Mouse (Mus musculus) right cerebral cortex, adult 2 months (tissue): ENCODE measurements around the gene Antxr1.

Source experiments
- DNase-seq, 2 experiments: peaks; one replicate each; pipeline ENCODE4 v3.0.0; 2021 to 2022; ENCODE audit warnings: low spot score in 2 of 2

The Antxr1 gene

DNA sequence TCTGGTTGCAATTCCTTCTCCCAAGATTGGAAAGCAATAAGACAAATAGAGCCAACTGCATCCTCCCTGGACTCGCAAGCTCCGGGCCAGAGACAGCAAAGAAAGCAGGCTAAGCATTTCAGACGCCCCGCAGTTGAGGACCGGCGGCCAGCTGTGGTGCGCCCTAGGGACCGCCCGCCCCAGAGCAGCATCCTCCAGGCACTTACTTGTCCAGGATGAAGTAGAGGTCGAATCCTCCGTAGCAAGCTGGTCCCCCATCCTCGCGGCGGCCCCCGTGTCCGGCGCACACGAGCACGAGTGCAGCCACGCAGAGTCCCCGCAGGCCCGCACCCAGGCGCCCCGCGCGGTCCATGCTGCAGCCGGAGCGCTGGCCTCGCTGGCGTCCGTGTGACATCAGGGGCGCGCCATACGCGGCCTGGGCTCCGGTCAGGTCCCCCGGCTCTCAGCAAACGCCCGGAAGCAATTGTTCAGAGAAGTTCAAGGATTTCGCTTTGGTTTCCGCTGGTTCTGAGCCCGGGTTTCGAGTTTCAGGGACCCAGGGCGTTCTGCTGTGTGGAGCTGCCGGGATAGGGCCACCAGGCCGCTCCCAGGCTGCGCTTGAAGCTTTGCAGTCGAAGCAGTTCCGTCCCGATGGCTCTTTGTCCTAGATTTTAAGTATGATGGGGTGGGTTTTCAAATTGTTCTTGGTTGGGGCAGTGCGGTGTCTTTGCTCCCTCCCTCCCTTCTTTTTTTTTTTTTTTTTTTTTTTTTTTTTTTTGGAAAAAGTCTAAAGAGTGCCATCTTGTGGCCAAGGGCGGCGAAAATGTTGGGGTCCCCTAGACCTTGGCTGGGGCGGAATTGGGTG, at the start of gene Antxr1:
Gene Antxr1 (minus strand): TSS at position 731 of the 844 bp plus-strand sequence.
- peak; percentile 46 to 51 for DNase-seq

DNA sequence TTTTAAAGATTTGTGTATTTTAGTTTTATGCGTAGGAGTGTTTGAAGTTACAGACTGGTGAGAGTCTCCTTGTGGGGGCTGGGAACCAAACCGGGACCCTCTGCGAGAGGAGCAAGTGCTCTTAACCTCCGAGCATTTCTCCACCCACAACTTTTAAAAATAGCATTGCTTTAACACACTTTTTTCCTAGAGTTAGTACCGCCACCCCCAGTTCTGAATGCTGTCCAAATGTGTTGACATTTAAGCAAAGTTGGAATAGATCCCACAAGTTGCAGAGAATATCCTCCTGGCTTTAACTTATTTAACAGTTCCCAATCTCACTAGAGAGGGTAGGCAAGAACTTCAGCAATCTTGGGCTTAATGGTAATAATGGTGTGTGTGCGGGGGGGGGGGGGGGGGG, 49.1 kb upstream of the Antxr1 start:
- DNase-seq = peak; percentile 51 to 55

DNA sequence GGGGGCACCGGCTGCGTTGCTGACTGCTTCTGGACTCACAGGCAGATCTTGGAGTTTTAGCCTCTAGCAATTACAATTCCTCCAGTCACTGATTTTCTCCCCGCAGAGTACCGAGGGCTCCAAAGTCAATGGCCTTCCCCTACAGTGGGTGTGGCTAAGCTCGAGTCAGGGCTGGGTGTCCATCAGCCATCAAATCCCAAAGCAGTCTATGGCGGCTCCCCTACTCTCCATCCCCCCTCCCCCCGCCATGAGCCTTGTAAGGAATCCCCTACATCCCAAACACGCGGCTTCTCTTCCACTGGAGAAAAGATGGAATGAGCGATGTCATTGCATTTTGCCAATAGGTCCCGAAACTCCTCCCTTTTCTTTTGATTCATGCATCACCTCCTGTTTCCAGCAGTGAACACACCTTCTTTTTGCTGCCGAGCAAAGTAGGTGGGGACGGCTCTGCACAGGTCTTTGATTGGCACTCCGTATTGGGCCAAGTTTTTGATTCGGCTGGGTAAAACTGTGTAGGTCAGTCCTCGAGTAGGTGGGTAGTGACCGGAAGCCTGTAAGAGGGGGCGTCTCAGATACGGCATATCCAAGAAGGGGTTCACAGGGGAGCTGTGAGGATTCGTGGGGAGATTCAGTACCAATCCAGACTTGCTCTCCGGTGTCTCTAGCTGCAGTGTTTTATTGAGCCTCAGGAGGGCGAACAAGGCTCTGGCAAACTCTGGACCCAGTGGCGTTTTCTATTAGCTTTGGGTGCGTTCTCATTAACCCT, 48.5 kb upstream of the Antxr1 start:
- DNase-seq = peak; percentile 35 to 52

DNA sequence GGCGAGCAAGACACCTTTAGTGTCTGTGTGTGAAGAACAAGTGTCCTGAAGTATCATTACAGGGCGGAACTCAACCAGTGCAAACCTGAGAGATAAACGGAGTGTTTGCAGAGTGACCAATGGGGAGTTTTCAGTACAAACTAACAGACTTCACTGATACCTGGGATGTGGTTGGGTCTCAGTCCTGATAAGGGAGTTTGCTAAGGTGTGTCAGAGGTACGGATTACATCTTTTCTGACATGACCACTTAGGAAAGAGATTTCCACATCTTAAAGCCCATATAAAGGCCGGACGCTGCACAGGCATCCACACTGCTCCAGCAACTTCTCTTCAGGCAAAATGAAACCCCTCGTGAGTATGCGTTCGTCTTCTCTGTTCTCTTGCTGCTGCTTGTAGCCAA, 37.4 kb upstream of the Antxr1 start, which contains the start of gene Gkn2:
Gene Gkn2 (plus strand): TSS at position 301 of the 400 bp plus-strand sequence.
- DNase-seq = no peak

DNA sequence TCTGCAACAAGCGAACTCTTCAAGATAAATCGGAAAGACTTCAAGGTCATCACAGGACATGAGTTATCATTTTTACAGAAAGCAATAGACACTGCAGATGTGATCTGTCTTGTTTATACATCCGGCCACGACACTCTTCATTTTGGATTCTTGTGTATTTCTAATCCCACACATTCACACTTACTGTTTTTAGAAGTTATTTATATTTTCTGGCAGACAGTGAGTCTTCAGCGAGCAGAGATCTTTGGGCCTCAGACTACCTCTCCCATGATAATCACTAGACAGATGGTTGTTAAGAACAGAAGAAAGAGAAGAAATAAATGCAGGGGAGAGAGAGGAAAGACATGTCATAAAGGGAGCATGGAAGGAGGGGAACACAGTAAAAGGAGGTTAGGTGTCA, 33.6 kb upstream of the Antxr1 start:
- DNase-seq = no peak

DNA sequence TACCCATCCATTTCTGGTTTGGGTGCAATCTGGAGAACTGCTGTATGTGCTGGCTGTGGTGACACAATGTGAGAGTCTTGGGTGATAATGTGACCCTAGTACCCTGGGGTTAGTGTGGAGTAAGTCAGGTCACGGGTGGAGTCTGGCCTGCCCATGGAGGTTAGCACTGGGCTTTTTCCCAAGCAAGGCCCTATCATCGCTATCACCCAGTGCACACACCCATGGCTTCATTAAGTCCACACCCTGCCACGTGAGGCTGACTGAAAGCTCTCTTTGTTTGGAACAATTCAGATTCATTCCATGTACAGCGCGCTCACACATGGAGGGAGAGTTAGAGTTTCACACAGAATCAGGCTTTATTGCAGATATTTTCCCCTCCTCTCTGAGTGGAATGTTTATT, 18.8 kb upstream of the Antxr1 start:
- no peak for DNase-seq

DNA sequence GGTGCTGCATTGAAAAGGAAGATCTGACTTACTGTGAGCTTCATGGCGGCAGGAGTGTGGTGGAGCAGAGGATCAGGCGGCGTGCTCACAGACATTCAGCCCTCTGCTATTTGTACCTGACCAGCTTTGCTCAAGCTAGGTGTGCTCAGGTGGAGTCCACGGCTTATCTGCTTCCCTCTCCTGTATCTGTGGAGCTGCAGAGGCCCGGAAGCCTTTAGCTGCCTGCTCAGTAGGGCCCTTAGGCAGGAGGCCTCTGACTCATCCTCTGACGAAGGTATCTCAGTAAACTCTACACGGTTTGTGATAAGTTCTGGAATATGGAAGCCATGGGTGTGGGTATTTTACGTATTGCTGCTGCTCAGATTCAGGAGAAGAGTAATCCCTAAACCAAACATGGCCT, 15.2 kb upstream of the Antxr1 start, which contains the start of gene Gkn1:
Gene Gkn1 (minus strand): TSS at position 114 of the 400 bp plus-strand sequence.
- DNase-seq = no peak

DNA sequence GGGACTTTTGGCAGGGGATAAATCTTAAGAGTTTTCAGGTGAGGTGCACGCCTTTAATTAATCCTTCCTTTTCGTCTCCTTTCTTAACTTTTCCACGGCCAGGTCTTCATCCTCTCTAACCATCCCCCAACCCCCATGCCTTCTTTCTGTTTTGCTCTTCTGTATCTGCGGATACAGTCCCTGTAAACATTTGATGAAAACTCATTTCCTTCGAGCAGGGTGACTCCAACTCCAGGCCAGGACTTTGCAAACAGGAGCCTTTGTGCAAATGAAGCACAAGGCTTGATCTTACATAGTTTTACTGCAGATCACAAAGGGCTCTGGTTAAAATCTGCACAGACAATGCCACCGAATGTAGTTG, 294 bp upstream of the Antxr1 start:
- no peak for DNase-seq

DNA sequence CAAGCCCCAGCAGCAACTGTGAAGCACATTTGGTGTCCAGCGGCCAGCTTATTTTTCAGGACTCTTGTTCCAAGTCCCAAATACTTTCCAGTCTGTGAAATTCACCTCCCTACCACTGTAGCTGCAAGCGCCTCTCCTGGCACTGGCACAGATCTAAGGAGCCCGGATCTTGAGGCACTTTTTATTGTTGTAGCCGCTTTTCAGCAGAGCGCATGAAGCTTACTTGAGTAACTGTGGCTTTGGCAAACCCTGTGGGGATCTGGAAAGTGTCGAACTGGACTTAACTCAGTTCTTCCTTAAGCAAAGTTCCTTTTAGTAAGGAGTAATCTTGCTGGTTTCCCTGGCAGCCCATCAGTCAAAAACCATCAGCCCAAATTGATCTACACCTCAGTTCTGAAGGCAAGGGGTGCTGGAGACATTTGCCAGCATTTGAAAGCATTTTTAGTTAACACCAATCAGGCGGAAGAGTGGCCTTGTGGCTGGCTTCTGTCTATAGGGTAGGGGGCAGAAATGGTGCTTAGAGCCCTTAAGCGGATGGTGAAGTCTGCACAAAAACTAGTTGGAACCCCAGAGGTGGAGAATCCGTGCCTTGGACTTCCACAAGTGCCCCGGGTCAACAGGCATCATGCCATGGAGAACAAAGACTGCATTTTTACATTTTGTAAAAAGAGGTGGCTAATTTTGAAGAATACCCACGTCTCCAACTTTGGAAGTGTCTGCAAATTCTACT, 1.1 kb downstream of the Antxr1 start:
- peak; percentile 46 to 62 for DNase-seq

DNA sequence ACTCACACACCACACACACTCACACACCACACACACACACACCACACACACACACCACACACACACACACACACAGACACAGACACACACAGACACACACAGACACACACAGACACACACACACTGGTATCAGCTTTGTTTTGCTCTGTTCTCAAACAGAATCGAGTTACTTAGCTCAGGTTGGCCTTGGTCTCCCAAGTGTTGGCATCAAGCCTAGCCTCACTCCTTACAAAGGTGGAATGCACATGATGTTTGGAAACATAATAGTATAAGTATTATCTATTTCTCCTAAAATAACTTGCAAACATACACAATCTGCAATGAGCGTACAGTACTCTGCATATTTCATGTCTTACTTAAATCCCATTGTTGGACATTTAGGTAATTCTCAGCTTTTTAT, 3.2 kb downstream of the Antxr1 start:
- no peak for DNase-seq

DNA sequence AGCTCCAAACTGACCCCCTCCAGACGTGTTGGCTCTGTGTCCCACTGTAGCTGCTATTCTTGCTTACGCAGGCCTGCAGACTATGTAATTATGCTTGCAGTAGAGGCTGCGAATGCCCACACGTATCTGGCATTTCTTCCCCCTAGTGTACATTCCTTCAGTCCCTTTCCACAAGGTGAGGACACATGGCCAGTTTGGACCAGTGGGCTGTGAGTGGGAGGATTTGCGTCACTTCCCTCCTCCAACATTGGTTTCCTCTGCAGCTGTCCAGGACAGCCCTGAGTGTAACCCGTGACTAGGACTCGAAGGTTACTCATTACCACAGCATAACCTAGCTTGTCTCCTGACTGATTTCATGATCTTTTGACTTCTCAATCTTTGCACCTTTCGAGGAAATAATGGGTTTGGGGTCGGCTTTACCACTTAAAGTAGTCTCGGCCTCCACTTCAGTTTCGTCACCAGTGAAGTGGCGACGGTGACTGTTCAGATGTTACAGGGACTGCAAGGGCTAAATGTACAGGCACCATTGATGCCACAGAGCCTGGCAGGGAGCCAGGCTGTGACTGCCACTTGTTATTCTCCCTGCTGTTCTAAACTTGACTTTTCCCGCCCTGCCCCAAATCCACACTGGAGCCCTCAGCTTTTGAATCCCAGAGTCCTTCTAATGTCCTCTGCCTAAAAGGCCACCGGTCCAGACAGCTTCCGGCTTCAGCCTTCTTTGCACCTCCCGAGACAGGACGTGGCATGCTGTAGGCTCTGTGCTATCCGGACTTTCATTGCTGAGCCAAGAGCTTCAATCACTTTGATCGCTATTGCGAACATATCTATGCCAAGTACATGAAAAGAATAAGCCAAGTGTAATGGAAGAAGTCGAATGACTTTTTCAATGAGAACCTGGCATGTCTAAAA, 7.1 kb downstream of the Antxr1 start:
- DNase-seq = peak; percentile 10 to 26

DNA sequence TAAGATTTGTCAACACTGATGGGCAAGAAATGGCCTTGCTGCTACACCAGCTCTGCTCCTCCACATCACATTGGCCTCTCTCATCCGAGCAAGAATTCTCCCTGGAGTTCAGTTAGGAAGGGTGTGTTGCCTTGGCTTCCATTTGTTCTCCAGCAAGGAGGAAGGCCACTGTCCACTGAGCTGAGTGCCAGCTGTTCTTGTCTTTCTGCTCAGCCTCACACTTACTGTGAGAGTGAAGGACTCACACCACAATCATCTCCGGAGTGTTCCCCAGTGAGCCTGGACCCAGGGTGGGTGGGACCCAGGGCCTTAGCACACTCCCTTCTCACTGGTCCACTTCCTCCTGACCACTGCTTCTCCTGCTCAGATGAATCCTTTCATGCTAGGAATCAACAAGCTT, 8.7 kb downstream of the Antxr1 start:
- DNase-seq = no peak

DNA sequence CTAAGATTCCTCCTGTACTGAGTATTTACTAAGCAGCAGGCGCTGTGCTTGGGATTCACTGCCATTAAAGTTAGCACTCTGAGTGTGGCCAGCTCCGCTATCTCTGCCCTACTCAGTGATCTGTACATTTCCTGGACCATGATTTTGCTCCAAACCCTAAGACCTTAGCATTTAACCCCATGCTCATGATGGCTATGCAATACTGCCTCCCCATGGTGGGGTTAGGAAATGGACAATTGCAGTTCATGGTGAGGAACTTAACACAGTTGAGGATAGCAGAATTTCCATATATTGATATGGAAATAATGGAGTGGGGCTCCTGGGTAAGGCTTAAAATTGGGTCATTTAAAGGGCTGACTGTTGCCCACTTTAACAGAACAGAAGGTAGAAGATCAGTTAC, 12.2 kb downstream of the Antxr1 start:
- peak; percentile 38 to 47 for DNase-seq

DNA sequence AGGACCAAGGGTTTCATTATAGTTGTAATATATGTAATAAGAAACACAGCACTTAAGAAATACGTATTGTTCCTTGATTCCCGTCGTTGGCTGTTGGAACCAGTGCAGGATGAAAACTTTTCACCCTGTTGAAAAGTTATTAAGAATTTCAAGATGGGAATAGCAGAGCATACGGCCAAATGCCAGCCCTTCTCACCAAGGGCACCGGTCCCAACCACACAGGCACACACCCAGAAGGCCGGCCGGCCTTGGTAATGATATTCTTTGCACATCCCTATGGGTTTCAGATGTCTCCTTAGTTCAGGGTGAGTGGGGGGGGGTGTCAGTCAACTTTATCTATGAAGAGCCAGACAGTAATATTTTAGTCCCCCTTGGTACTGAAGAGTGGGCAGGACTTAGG, 17.0 kb downstream of the Antxr1 start:
- no peak for DNase-seq

DNA sequence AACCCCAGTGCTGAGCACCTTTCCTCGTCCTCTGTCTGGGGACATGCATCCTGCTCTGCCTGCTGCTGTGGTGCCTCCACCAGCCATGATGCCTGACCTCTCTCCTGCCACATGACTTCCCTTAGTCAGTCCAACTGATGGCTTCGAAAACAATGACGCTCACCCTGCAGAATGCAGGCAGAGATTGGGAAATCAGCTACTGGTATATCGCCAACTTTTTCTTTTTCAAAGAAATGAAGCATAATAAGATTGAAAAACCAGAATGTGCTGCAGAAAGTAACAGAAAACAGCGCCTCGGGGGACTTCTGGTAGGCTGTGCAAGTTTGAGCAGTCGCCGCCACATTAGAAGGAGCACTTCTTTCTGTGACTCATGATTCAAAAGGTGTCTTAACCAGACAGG, 18.7 kb downstream of the Antxr1 start:
- no peak for DNase-seq

DNA sequence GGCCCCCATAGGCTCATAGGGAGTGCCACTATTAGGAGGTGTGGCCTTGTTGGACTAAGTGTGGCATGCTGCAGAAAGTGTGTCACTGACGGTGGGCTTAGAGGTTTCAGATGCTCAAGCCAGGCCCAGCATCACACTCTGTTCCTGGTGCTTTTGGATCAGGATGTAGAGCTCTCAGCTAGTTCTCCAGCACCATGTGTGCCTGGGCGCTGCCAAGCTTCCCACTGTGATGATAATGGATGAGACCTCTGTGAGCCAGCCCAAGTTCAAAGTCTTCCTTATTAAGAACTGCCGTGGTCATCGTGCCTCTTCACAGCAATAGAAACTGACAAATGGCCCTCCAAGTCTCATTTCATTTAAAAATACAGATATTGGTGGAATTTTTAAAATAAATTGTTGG, 22.9 kb downstream of the Antxr1 start:
- no peak for DNase-seq

DNA sequence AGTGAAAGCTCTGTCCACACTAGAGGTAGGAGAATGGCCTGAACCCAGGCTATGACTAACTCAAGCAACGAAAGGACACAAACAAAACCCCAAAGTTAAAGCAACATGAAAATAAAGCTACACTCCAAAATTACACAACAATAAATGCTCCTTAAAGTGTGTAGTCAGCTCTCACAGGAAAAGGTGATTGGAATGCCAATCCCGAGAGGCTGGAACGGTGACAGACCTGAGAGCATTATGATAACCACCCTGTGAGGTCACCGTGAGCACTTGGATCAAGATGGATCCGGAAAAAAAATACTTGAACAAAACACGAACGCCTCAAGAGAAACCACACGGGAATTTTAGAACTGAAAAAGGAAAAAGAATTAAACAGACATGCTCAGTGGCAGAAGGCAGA, 31.1 kb downstream of the Antxr1 start:
- DNase-seq = no peak

DNA sequence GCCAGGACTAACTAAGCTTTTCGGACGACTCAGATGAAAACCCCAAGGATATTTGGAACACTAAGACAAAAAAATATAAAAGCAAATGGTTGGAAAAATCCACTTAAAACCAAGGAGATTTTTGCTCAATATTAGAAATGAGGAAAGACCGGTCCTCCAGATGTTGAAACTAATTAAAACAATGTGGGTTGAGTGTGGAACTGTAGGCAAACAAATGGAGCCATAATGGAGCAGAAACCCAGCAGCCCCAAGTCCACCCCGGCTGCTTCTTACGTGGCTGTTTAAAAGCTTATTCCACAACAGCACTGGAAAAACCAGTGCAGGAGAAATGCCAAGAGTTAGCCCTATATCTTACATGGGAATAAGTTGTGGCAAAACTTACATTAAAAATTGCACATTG, 32.9 kb downstream of the Antxr1 start:
- no peak for DNase-seq

DNA sequence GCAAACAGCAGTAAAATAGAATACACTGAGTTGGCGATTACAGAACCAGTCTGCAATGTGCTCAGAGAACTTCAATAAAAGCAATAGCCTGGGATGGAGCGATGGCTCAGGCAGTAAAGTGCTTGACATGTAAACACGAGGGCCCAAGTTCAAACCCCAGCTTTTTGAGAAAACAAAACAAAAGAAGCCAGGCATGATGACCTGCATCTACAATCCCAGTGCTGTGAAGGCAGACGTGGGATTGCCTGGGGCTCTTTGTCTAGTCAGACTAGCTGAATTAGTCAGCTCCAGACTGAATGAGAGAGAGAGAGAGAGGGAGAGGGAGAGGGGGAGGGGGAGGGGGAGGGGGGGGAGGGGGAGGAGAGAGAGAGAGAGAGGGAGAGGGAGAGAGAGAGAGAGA, 33.6 kb downstream of the Antxr1 start:
- DNase-seq = no peak

DNA sequence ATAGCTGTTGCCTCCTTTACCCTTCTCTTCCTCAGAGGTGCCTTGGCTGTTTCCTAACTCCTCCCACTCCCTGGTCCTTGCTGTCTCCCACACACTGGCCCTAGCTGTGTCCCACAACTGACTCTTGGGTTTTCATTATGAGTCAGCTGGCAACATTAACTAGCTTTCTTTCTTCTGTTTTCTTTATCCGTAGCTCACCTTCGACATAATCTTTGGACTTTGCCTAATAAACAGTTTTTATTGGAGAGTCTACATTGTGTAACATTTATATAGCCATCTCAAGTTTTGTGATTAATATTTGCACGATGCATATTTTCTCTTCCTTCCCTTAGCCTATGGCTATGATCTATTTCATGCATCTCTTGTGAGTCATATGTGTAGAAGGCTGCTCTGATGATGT, 40.7 kb downstream of the Antxr1 start:
- no peak for DNase-seq
